Mouse (Mus musculus) MEL (cell line): ENCODE results near the gene Agfg2. TPM values are rescaled to one million over a fixed set of nuclear protein-coding genes. Genes with fewer than 3 reads are reported as not detected.

Experiments used
- DNase-seq: peaks from one replicate; pipeline ENCODE4 v3.0.0; 2011; ENCODE audit warnings: low read depth, low spot score
- H3K27ac ChIP-seq: 2 replicates; pipeline ENCODE4 v1.5.1; 2012; ENCODE audit warnings: low read depth, mild to moderate bottlenecking, control low read depth, low read length, moderate library complexity; ENCODE audit not compliant: control insufficient read depth
- H3K27me3 ChIP-seq, 2 experiments: fragments of 150-350 bp in 1 of 2; sonication (generic) in 1 of 2; 2 replicates each; pipeline ENCODE4 v1.6.1; 2012; ENCODE audit warnings: low read length in 2 of 2, mild to moderate bottlenecking in 2 of 2, improper control_type of control experiment in 1 of 2, moderate library complexity in 1 of 2; ENCODE audit not compliant: insufficient read depth in 2 of 2, control insufficient read depth in 1 of 2
- H3K36me3 ChIP-seq, 2 experiments: 2 replicates each; pipeline ENCODE4 v1.6.1; 2012 to 2014; ENCODE audit warnings: low read length in 2 of 2, improper control_type of control experiment in 1 of 2, inconsistent platforms in 1 of 2, mild to moderate bottlenecking in 1 of 2; ENCODE audit not compliant: insufficient read depth in 2 of 2, control insufficient read depth in 1 of 2
- H3K4me1 ChIP-seq, 2 experiments: fragments of 150-350 bp in 1 of 2; sonication (generic) in 1 of 2; 2 replicates each; pipeline ENCODE4 v1.6.1; 2012; ENCODE audit warnings: low read length in 2 of 2, improper control_type of control experiment in 1 of 2, mild to moderate bottlenecking in 1 of 2; ENCODE audit not compliant: insufficient read depth in 2 of 2, control insufficient read depth in 1 of 2
- H3K4me3 ChIP-seq, 2 experiments: fragments of 150-350 bp in 1 of 2; sonication (generic) in 1 of 2; 2 replicates each; pipeline ENCODE4 v1.5.1; 2012; ENCODE audit warnings: low read depth in 2 of 2, low read length in 2 of 2, mild to moderate bottlenecking in 2 of 2, moderate library complexity in 2 of 2, control low read depth in 1 of 2, improper control_type of control experiment in 1 of 2; ENCODE audit not compliant: control insufficient read depth in 1 of 2, insufficient read depth in 1 of 2
- H3K79me2 ChIP-seq: 2 replicates; pipeline ENCODE4 v1.6.1; 2012; ENCODE audit warnings: mild to moderate bottlenecking, low read length, moderate library complexity; ENCODE audit not compliant: control insufficient read depth, poor library complexity, insufficient read depth
- H3K9ac ChIP-seq: 2 replicates; pipeline ENCODE4 v1.6.1; 2012; ENCODE audit warnings: low read depth, mild to moderate bottlenecking, control low read depth, low read length, moderate library complexity; ENCODE audit not compliant: control insufficient read depth, poor library complexity, severe bottlenecking
- H3K9me3 ChIP-seq: fragments of 150-350 bp; sonication (generic); replicated peaks from 2 replicates; pipeline ENCODE4 v1.6.1; 2012; ENCODE audit warnings: mild to moderate bottlenecking, low read length, improper control_type of control experiment, moderate library complexity; ENCODE audit not compliant: insufficient read depth
- CHD1 ChIP-seq: IDR thresholded peaks from 2 replicates; pipeline ENCODE4 v1.6.1; 2012; ENCODE audit warnings: low read depth, mild to moderate bottlenecking, inconsistent platforms, low read length, improper control_type of control experiment
- CTCF ChIP-seq, 3 experiments: IDR thresholded peaks in 2 of 3; conservative IDR thresholded peaks in 1 of 3; 2 replicates each; pipeline ENCODE4 v1.5.1; 2011 to 2012; ENCODE audit warnings: low read length in 3 of 3, low read depth in 2 of 3, mild to moderate bottlenecking in 2 of 3, improper control_type of control experiment in 1 of 3, inconsistent platforms in 1 of 3, mixed read lengths in 1 of 3, moderate library complexity in 1 of 3; ENCODE audit not compliant: control insufficient read depth in 1 of 3, insufficient read depth in 1 of 3, poor library complexity in 1 of 3, severe bottlenecking in 1 of 3
- EP300 ChIP-seq, 2 experiments: IDR thresholded peaks; 2 replicates each; pipeline ENCODE4 v1.6.1; 2011; ENCODE audit warnings: improper control_type of control experiment in 2 of 2, low read length in 2 of 2, low read depth in 1 of 2, mild to moderate bottlenecking in 1 of 2
- GATA1 ChIP-seq: IDR thresholded peaks from 2 replicates; pipeline ENCODE4 v1.6.1; 2011; ENCODE audit warnings: low read depth, low read length, improper control_type of control experiment
- JUND ChIP-seq: IDR thresholded peaks from 2 replicates; pipeline ENCODE4 v1.6.1; 2011; ENCODE audit warnings: low read depth, mild to moderate bottlenecking, improper control_type of control experiment, low read length
- KAT2A ChIP-seq: conservative IDR thresholded peaks from 2 replicates; pipeline ENCODE4 v1.6.1; 2012; ENCODE audit warnings: low read depth, low read length, improper control_type of control experiment, inconsistent platforms
- MAFK ChIP-seq: IDR thresholded peaks from 2 replicates; pipeline ENCODE4 v1.6.1; 2011; ENCODE audit warnings: low read depth, mild to moderate bottlenecking, low read length, improper control_type of control experiment, borderline replicate concordance
- MAZ ChIP-seq: IDR thresholded peaks from 2 replicates; pipeline ENCODE4 v1.6.1; 2012; ENCODE audit warnings: low read depth, mild to moderate bottlenecking, inconsistent platforms, low read length, improper control_type of control experiment
- MXI1 ChIP-seq: IDR thresholded peaks from 2 replicates; pipeline ENCODE4 v1.6.1; 2011; ENCODE audit warnings: mild to moderate bottlenecking, low read depth, low read length, improper control_type of control experiment
- NRF1 ChIP-seq: IDR thresholded peaks from 2 replicates; pipeline ENCODE4 v1.6.1; 2014; ENCODE audit warnings: low read depth, mild to moderate bottlenecking, inconsistent platforms, low read length, improper control_type of control experiment, moderate library complexity; ENCODE audit not compliant: poor library complexity, insufficient read depth, severe bottlenecking
- RAD21 ChIP-seq: IDR thresholded peaks from 2 replicates; pipeline ENCODE4 v1.6.1; 2011; ENCODE audit warnings: mild to moderate bottlenecking, low read depth, low read length, improper control_type of control experiment
- RCOR1 ChIP-seq: IDR thresholded peaks from 2 replicates; pipeline ENCODE4 v1.6.1; 2012; ENCODE audit warnings: low read depth, mild to moderate bottlenecking, inconsistent platforms, low read length, improper control_type of control experiment
- SIN3A ChIP-seq: IDR thresholded peaks from 2 replicates; pipeline ENCODE4 v1.6.1; 2012; ENCODE audit warnings: low read length, improper control_type of control experiment, inconsistent platforms
- UBTF ChIP-seq: IDR thresholded peaks from 2 replicates; pipeline ENCODE4 v1.6.1; 2012; ENCODE audit warnings: low read depth, mild to moderate bottlenecking, inconsistent platforms, low read length, improper control_type of control experiment, moderate library complexity, borderline replicate concordance; ENCODE audit not compliant: insufficient read depth
- USF1 ChIP-seq: IDR thresholded peaks from 2 replicates; pipeline ENCODE4 v1.6.1; 2014; ENCODE audit warnings: low read depth, mild to moderate bottlenecking, inconsistent platforms, low read length, improper control_type of control experiment, moderate library complexity
- ZC3H11A ChIP-seq: IDR thresholded peaks from 2 replicates; pipeline ENCODE4 v1.6.1; 2012; ENCODE audit warnings: low read depth, mild to moderate bottlenecking, inconsistent platforms, low read length, improper control_type of control experiment
- ZNF384 ChIP-seq: IDR thresholded peaks from 2 replicates; pipeline ENCODE4 v1.6.1; 2012; ENCODE audit warnings: low read depth, mild to moderate bottlenecking, inconsistent platforms, low read length, improper control_type of control experiment
- polyA plus RNA-seq, 2 experiments: library from polyadenylated mRNA; stranded (reverse) in 1 of 2; unstranded in 1 of 2; fragments of >175 nt in 1 of 2; fragments of >200 nt in 1 of 2; gene quantifications; 2 replicates each; pipeline versions ENCODE4 v1.2.1 to v1.2.4; 2012; ENCODE audit warnings: low replicate concordance in 2 of 2, low read depth in 1 of 2; ENCODE audit not compliant: insufficient read length in 2 of 2, insufficient read depth in 1 of 2, missing spikeins in 1 of 2
- total RNA-seq: library from RNA; depleted of rRNA; stranded (reverse); fragments of 300-350 nt; gene quantifications from 2 replicates; pipeline ENCODE4 v1.2.3, GENCODE M21; 2012

Gene Agfg2
- total and polyA plus RNA-seq, 3 experiments: 30.0 to 38.9 TPM; not detected in 1

DNA sequence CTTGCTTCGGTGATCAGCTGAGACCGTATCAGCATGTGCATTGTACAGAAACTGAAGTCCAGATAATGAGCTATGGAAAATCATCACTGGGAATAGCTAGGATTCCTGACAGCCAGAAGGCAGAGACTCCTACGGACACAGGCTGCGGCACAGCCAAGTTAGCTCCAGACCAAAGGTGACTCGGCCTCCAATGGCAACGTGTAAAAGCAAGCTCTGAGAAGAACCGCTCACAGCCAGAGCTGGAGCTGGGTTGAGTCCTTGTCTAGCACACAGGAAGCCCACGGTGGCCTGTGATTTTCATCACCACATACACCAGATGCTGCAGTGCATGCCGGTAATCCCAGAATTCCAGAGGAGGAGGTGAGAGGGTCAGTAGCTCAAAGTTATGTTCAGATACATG, 6.0 kb upstream of the Agfg2 start:
- Histone ChIP-seq H3K36me3 (peaks cover 0 to 11% of the 10 kb centered on the region in 2 experiments; a peak in 2 of 4 replicates), H3K9me3 (no peaks in the 10 kb centered on the region), H3K9ac (no peak overlapping the region), H3K27me3 (no peaks in the 10 kb centered on the region)
- no peak for DNase-seq
- TF ChIP-seq MAZ (no peak), JUND (no peak), CTCF (IDR thresholded peaks at IDR 0.05 in 2 of 3, conservative IDR thresholded peaks at IDR 0.05 in 1 of 3; ENCODE audit: control insufficient read depth in 1 of 3, insufficient read depth in 1 of 3, low read depth in 2 of 3, low read length in 3 of 3, poor library complexity in 1 of 3, severe bottlenecking in 1 of 3) (no peak), CHD1 (no peak), MXI1 (no peak)
- TF ChIP-seq, all 39 proteins: peak for 0
- H3K79me2 ChIP-seq: no peaks in the 10 kb centered on the region
- peaks cover 5 to 13% of the 10 kb centered on the region in 2 experiments; a peak in 3 of 4 replicates for H3K4me1 ChIP-seq
- H3K4me3 ChIP-seq: no peak overlapping the region
- no peak overlapping the region for H3K27ac ChIP-seq

GRCm38 (mm10) chr5:137689974-137690373, 5.4 kb upstream of the Agfg2 start:
- H3K36me3 ChIP-seq: peaks cover 0 to 17% of the 10 kb centered on the region in 2 experiments; a peak in 2 of 4 replicates
- DNase-seq: no peak
- H3K4me1 ChIP-seq: peaks cover 5 to 19% of the 10 kb centered on the region in 2 experiments; a peak in 3 of 4 replicates
- no peaks in the 10 kb centered on the region for H3K27me3 ChIP-seq
- no peak overlapping the region for H3K27ac ChIP-seq
- no peaks in the 10 kb centered on the region for H3K9me3 ChIP-seq
- TF ChIP-seq GATA1: no peak
- TF ChIP-seq NRF1: no peak
- no peak for TF ChIP-seq CHD1
- no peak for TF ChIP-seq MAFK
- no peak for TF ChIP-seq ZC3H11A
- no peak for TF ChIP-seq RCOR1
- no peak for TF ChIP-seq EP300 (IDR thresholded peaks at IDR 0.05; ENCODE audit: low read depth in 1 of 2, low read length in 2 of 2)
- TF ChIP-seq USF1: no peak
- no peak for TF ChIP-seq UBTF
- TF ChIP-seq RAD21: no peak
- no peak for TF ChIP-seq ZNF384
- TF ChIP-seq KAT2A: no peak
- TF ChIP-seq SIN3A: no peak
- H3K79me2 ChIP-seq: no peaks in the 10 kb centered on the region
- H3K9ac ChIP-seq: no peak overlapping the region
- H3K4me3 ChIP-seq: no peak overlapping the region
